Mouse (Mus musculus): Measurements from ENCODE around the gene Sbsn. TPM values are rescaled to one million over a fixed set of nuclear protein-coding genes. Genes with fewer than 3 reads are reported as not detected.

The Sbsn gene
- polyA plus RNA-seq, 1 experiment from 2014 or later, result 438 TPM

GRCm38 (mm10) chr7:30790141-30790540, 38.9 kb downstream of the Sbsn start:
- Histone ChIP-seq H3K36me3 (ENCODE audit: control insufficient read depth, insufficient read depth, low read length) (no peaks in the 10 kb centered on the region), H3K27me3 (ENCODE audit: control insufficient read depth, insufficient read depth, low read length) (no peaks in the 10 kb centered on the region), H3K27ac (replicated peaks) (peak overlapping the region; percentile 20; the same call in 1 of the 2 replicates), H3K4me3 (ENCODE audit: low read depth, low read length) (no peak overlapping the region), H3K4me1 (replicated peaks; ENCODE audit: control insufficient read depth, insufficient read depth) (no peaks in the 10 kb centered on the region), H3K9me3 (ENCODE audit: control insufficient read depth, low read length) (no peaks in the 10 kb centered on the region), H3K9ac (ENCODE audit: low read length) (no peak overlapping the region), H3K4me2 (replicated peaks; ENCODE audit: low read depth) (no peak overlapping the region)
- 63% methylated on average over 10 of the region's 10 CpGs for WGBS
- DNase-seq (ENCODE audit: low spot score) (no peak), ATAC-seq (ENCODE audit: low FRiP score, low TSS enrichment) (no peak)
- TF ChIP-seq EP300 (optimal IDR thresholded peaks at IDR 0.05) (no peak), CTCF (IDR thresholded peaks at IDR 0.05; ENCODE audit: low read depth) (no peak)

DNA sequence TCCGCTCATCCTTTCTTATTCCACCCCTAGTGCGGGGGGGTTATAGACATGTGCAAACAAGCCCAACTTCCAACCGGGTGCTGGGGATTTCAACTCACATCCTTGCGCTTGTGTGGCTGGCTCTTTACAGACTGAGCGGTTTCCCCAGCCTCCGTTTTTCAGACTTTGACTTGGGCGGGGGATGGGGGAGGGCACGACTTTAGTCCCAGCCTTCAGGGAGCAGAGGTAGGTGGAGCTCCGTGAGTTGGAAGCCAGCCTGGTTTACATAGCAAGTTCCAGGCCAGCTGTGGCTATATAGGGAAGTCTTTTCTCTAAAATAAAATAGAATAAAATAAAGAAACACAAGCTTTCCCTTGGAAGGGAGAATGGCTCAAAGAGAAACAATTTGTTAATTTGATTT, 40.6 kb downstream of the Sbsn start:
- ATAC-seq (ENCODE audit: low FRiP score, low TSS enrichment), result peak; percentile 51
- H3K27ac ChIP-seq (replicated peaks), result no peak overlapping the region
- no peaks in the 10 kb centered on the region for H3K27me3 ChIP-seq (ENCODE audit: control insufficient read depth, insufficient read depth, low read length)
- H3K9ac ChIP-seq (ENCODE audit: low read length), result no peak overlapping the region
- TF ChIP-seq CTCF (IDR thresholded peaks at IDR 0.05; ENCODE audit: low read depth) (no peak), EP300 (optimal IDR thresholded peaks at IDR 0.05) (no peak)
- peak; percentile 73 for DNase-seq (ENCODE audit: low spot score)
- no peak overlapping the region for H3K4me3 ChIP-seq (ENCODE audit: low read depth, low read length)
- H3K9me3 ChIP-seq (ENCODE audit: control insufficient read depth, low read length), result no peaks in the 10 kb centered on the region
- H3K4me2 ChIP-seq (replicated peaks; ENCODE audit: low read depth), result no peak overlapping the region
- H3K4me1 ChIP-seq (replicated peaks; ENCODE audit: control insufficient read depth, insufficient read depth), result no peaks in the 10 kb centered on the region
- H3K36me3 ChIP-seq (ENCODE audit: control insufficient read depth, insufficient read depth, low read length), result no peaks in the 10 kb centered on the region
- 15% methylated on average over 9 of the region's 9 CpGs for WGBS

- no peak overlapping the region for H3K4me3 ChIP-seq (ENCODE audit: low read depth, low read length)
- H3K27me3 ChIP-seq (ENCODE audit: control insufficient read depth, insufficient read depth, low read length), result no peaks in the 10 kb centered on the region
- 0 out of 2 replicates have a peak, but pooled peaks have one; percentile 31 for ATAC-seq (ENCODE audit: low FRiP score, low TSS enrichment)
- no peak for DNase-seq (ENCODE audit: low spot score)
- no peak overlapping the region for H3K4me2 ChIP-seq (replicated peaks; ENCODE audit: low read depth)
- H3K4me1 ChIP-seq (replicated peaks; ENCODE audit: control insufficient read depth, insufficient read depth), result no peaks in the 10 kb centered on the region
- H3K9ac ChIP-seq (ENCODE audit: low read length), result no peak overlapping the region
- H3K36me3 ChIP-seq (ENCODE audit: control insufficient read depth, insufficient read depth, low read length), result no peaks in the 10 kb centered on the region
- no peaks in the 10 kb centered on the region for H3K9me3 ChIP-seq (ENCODE audit: control insufficient read depth, low read length)
- H3K27ac ChIP-seq (replicated peaks), result no peak overlapping the region
- no peak for TF ChIP-seq CTCF (IDR thresholded peaks at IDR 0.05; ENCODE audit: low read depth)
These were observed 43.6 kb downstream of the Sbsn start for GRCm38 (mm10) chr7:30794921-30795320.

GRCm38 (mm10) chr7:30796790-30797189, 45.5 kb downstream of the Sbsn start:
- Histone ChIP-seq H3K27ac (replicated peaks) (peak overlapping the region; percentile 80), H3K27me3 (ENCODE audit: control insufficient read depth, insufficient read depth, low read length) (no peaks in the 10 kb centered on the region), H3K9ac (ENCODE audit: low read length) (no peak overlapping the region), H3K36me3 (ENCODE audit: control insufficient read depth, insufficient read depth, low read length) (no peaks in the 10 kb centered on the region), H3K4me1 (replicated peaks; ENCODE audit: control insufficient read depth, insufficient read depth) (no peaks in the 10 kb centered on the region), H3K4me2 (replicated peaks; ENCODE audit: low read depth) (no peak overlapping the region), H3K4me3 (ENCODE audit: low read depth, low read length) (no peak overlapping the region), H3K9me3 (ENCODE audit: control insufficient read depth, low read length) (0 out of 2 replicates have a peak, but pooled peaks cover 2% of the 10 kb centered on the region)
- no peak for ATAC-seq (ENCODE audit: low FRiP score, low TSS enrichment)
- TF ChIP-seq CTCF (IDR thresholded peaks at IDR 0.05; ENCODE audit: low read depth), result no peak
- TF ChIP-seq EP300 (optimal IDR thresholded peaks at IDR 0.05), result no peak
- DNase-seq (ENCODE audit: low spot score), result no peak
- 85% methylated on average over 1 of the region's 1 CpGs for WGBS

DNA sequence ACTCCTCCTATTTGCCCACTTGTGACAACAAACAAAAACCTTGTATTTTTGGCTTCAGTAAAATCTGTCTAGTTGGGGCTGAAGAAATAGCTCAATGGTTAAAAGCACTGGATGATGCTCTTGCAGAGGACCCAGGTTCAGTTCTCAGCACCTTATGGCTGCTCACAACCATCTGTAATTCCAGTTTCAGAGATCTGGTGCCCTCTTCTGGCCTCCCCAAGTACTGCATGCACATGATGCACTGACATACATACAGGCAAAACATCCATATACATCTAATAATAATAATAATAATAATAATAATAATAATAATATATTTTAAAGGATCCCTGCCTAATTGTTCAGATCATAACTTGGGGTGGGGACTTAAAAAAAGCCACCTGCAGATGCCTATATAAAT, 49.4 kb downstream of the Sbsn start:
- TF ChIP-seq CTCF (IDR thresholded peaks at IDR 0.05; ENCODE audit: low read depth), result peak; percentile 50
- TF ChIP-seq EP300 (optimal IDR thresholded peaks at IDR 0.05), result no peak
- ATAC-seq (ENCODE audit: low FRiP score, low TSS enrichment) (no peak), DNase-seq (ENCODE audit: low spot score) (no peak)
- 0 out of 2 replicates have a peak, but pooled peaks cover 2% of the 10 kb centered on the region for H3K9me3 ChIP-seq (ENCODE audit: control insufficient read depth, low read length)
- H3K4me2 ChIP-seq (replicated peaks; ENCODE audit: low read depth), result no peak overlapping the region
- H3K27me3 ChIP-seq (ENCODE audit: control insufficient read depth, insufficient read depth, low read length), result no peaks in the 10 kb centered on the region
- H3K27ac ChIP-seq (replicated peaks), result no peak overlapping the region
- no peak overlapping the region for H3K9ac ChIP-seq (ENCODE audit: low read length)
- H3K36me3 ChIP-seq (ENCODE audit: control insufficient read depth, insufficient read depth, low read length), result no peaks in the 10 kb centered on the region
- H3K4me3 ChIP-seq (ENCODE audit: low read depth, low read length), result no peak overlapping the region
- no peaks in the 10 kb centered on the region for H3K4me1 ChIP-seq (replicated peaks; ENCODE audit: control insufficient read depth, insufficient read depth)

- Histone ChIP-seq H3K27me3 (ENCODE audit: control insufficient read depth, insufficient read depth, low read length) (no peaks in the 10 kb centered on the region), H3K9ac (ENCODE audit: low read length) (no peak overlapping the region), H3K4me3 (ENCODE audit: low read depth, low read length) (no peak overlapping the region), H3K4me2 (replicated peaks; ENCODE audit: low read depth) (no peak overlapping the region), H3K27ac (replicated peaks) (peak overlapping the region; percentile 83; the same call in 1 of the 2 replicates), H3K9me3 (ENCODE audit: control insufficient read depth, low read length) (0 out of 2 replicates have a peak, but pooled peaks cover 2% of the 10 kb centered on the region), H3K36me3 (ENCODE audit: control insufficient read depth, insufficient read depth, low read length) (no peaks in the 10 kb centered on the region), H3K4me1 (replicated peaks; ENCODE audit: control insufficient read depth, insufficient read depth) (no peaks in the 10 kb centered on the region)
- ATAC-seq (ENCODE audit: low FRiP score, low TSS enrichment), result no peak
- no peak for DNase-seq (ENCODE audit: low spot score)
- WGBS, result 89% methylated on average over 3 of the region's 3 CpGs
- peak; percentile 32; the same call in 1 of the 2 replicates for TF ChIP-seq CTCF (IDR thresholded peaks at IDR 0.05; ENCODE audit: low read depth)
- TF ChIP-seq EP300 (optimal IDR thresholded peaks at IDR 0.05), result no peak
These were observed 52.0 kb downstream of the Sbsn start for GRCm38 (mm10) chr7:30803256-30803655.
